Mouse (Mus musculus) T-helper 1 cell (primary cell): ENCODE measurements around the gene Nop56.

Source experiments
- in situ Hi-C: fragments of 300-600 bp; cut with MboI, MseI; formaldehyde crosslinking; loops from one replicate; pipeline ENCODE4 v1.15.1; 2025; ENCODE audit warnings: high pct_unique_total_duplicates

Nop56 gene

GRCm38 (mm10) chr2:130274149-130274861, at the start of gene Nop56:
Nop56 (plus strand) TSS chr2:130274430.
- in situ Hi-C loops, result no loop called here

- in situ Hi-C loops, result no loop called here
Measured at GRCm38 (mm10) chr2:130246912-130247311, 27.3 kb upstream of the Nop56 start.

- in situ Hi-C loops, result no loop called here
Measured at GRCm38 (mm10) chr2:130248226-130248625, 26.0 kb upstream of the Nop56 start.

GRCm38 (mm10) chr2:130256762-130257161, 17.5 kb upstream of the Nop56 start:
- in situ Hi-C loops, result no loop called here

- in situ Hi-C loops, result no loop called here
Measured at GRCm38 (mm10) chr2:130260822-130261221, 13.4 kb upstream of the Nop56 start.

- in situ Hi-C loops, result no loop called here
Measured at GRCm38 (mm10) chr2:130261914-130262313, 12.3 kb upstream of the Nop56 start.

GRCm38 (mm10) chr2:130262398-130262797, 11.8 kb upstream of the Nop56 start:
- in situ Hi-C loops, result no loop called here

- in situ Hi-C loops, result no loop called here
Measured at GRCm38 (mm10) chr2:130265520-130265919, 8.7 kb upstream of the Nop56 start.

- in situ Hi-C loops, result no loop called here
Measured at GRCm38 (mm10) chr2:130268074-130268473, 6.2 kb upstream of the Nop56 start.

GRCm38 (mm10) chr2:130273732-130274131, 498 bp upstream of the Nop56 start:
- in situ Hi-C loops, result no loop called here

GRCm38 (mm10) chr2:130274862-130275261, 632 bp downstream of the Nop56 start:
- in situ Hi-C loops, result loop anchor here (5.0 kb wide), 1 partner anchor 1083 kb away; no protein-coding TSS in a partner anchor

GRCm38 (mm10) chr2:130275649-130276048, 1.4 kb downstream of the Nop56 start:
- in situ Hi-C loops, result loop anchor here (5.0 kb wide), 1 partner anchor 1083 kb away; no protein-coding TSS in a partner anchor

- in situ Hi-C loops, result loop anchor here (5.0 to 10.0 kb wide), 4 partner anchors 102 to 1087 kb away; partner anchors contain the start of genes Pced1a, Snrpb and Vps16
Measured at GRCm38 (mm10) chr2:130279600-130280091, 5.4 kb downstream of the Nop56 start.

- in situ Hi-C loops, result loop anchor here (5.0 to 10.0 kb wide), 3 partner anchors 103 to 375 kb away; partner anchors contain the start of genes Pced1a, Snrpb and Vps16
Measured at GRCm38 (mm10) chr2:130280224-130280623, 6.0 kb downstream of the Nop56 start.

- in situ Hi-C loops, result loop anchor here (5.0 to 10.0 kb wide), 3 partner anchors 104 to 374 kb away; partner anchors contain the start of genes Pced1a, Snrpb and Vps16
Measured at GRCm38 (mm10) chr2:130280818-130281217, 6.6 kb downstream of the Nop56 start.

GRCm38 (mm10) chr2:130283854-130284654, 9.8 kb downstream of the Nop56 start, which contains the start of gene Idh3b:
Idh3b (minus strand) TSS chr2:130284547.
- in situ Hi-C loops, result loop anchor here (5.0 to 10.0 kb wide), 3 partner anchors 107 to 371 kb away; partner anchors contain the start of genes Pced1a, Snrpb and Vps16

- in situ Hi-C loops, result loop anchor here (10.0 kb wide), 1 partner anchor 366 kb away; no protein-coding TSS in a partner anchor
Measured at GRCm38 (mm10) chr2:130289086-130289485, 14.9 kb downstream of the Nop56 start.

- in situ Hi-C loops, result no loop called here
Measured at GRCm38 (mm10) chr2:130291434-130291833, 17.2 kb downstream of the Nop56 start.

GRCm38 (mm10) chr2:130293009-130293408, 18.8 kb downstream of the Nop56 start:
- in situ Hi-C loops, result no loop called here

GRCm38 (mm10) chr2:130293486-130293885, 19.3 kb downstream of the Nop56 start:
- in situ Hi-C loops, result no loop called here

- in situ Hi-C loops, result no loop called here
Measured at GRCm38 (mm10) chr2:130294218-130294935, 20.1 kb downstream of the Nop56 start.
